Mouse (Mus musculus) kidney, adult 2 months (tissue): ENCODE data around the gene Ubl7. TPM values are rescaled to one million over a fixed set of nuclear protein-coding genes. Genes with fewer than 3 reads are reported as not detected.

Experiments
- DNase-seq: peaks from one replicate; pipeline ENCODE4 v3.0.0; 2021
- H3K27ac ChIP-seq: fragments of 200-500 bp; 2 replicates; pipeline ENCODE4 v1.5.1; 2012; ENCODE audit warnings: low read depth, low read length, control low read depth, inconsistent platforms; ENCODE audit not compliant: insufficient read depth
- H3K27me3 ChIP-seq: fragments of 200-500 bp; replicated peaks from 2 replicates; pipeline ENCODE4 v1.6.1; 2012; ENCODE audit warnings: mild to moderate bottlenecking, moderate library complexity, low read length, inconsistent platforms; ENCODE audit not compliant: control insufficient read depth, insufficient read depth
- H3K36me3 ChIP-seq: fragments of 200-500 bp; 2 replicates; pipeline ENCODE4 v1.6.1; 2012; ENCODE audit warnings: mild to moderate bottlenecking, moderate library complexity, low read length, inconsistent platforms; ENCODE audit not compliant: control insufficient read depth, insufficient read depth
- H3K4me1 ChIP-seq: fragments of 200-500 bp; 2 replicates; pipeline ENCODE4 v1.6.1; 2011; ENCODE audit warnings: low read length; ENCODE audit not compliant: control insufficient read depth, insufficient read depth
- H3K4me3 ChIP-seq: fragments of 200-500 bp; 2 replicates; pipeline ENCODE4 v1.5.1; 2011; ENCODE audit warnings: mild to moderate bottlenecking, low read depth, low read length, control low read depth; ENCODE audit not compliant: insufficient read depth
- CTCF ChIP-seq: fragments of 200-500 bp; conservative IDR thresholded peaks from 2 replicates; pipeline ENCODE4 v1.5.1; 2011; ENCODE audit warnings: low read depth, mild to moderate bottlenecking, control low read depth, low read length, moderate library complexity, mixed read lengths; ENCODE audit not compliant: insufficient read depth, insufficient read length
- POLR2A ChIP-seq: fragments of 200-500 bp; IDR thresholded peaks from one replicate; pipeline ENCODE4 v1.6.1; 2011; ENCODE audit warnings: low read depth, low read length, control low read depth
- WGBS: fragments of 180-500 bp; shearing (Covaris S2); methylation state at CpG from one replicate; pipeline ENCODE4 v1.1.7; 2018; 5-methylcytosine and 5-hydroxymethylcytosine counted together
- polyA plus RNA-seq: library from polyadenylated mRNA; depleted of rRNA; stranded (reverse); fragments of >200 nt; gene quantifications from 2 replicates; pipeline ENCODE4 v1.2.3, GENCODE M21; 2012; rRNA removed

Ubl7 gene
- polyA plus RNA-seq, 1 experiment, result 144 TPM

- H3K36me3 ChIP-seq, result no peaks in the 10 kb centered on the region
- no peak for TF ChIP-seq CTCF
- no peak for TF ChIP-seq POLR2A
- WGBS, result 78% methylated on average over 6 of the region's 6 CpGs
- H3K4me3 ChIP-seq, result no peak overlapping the region
- H3K4me1 ChIP-seq, result no peaks in the 10 kb centered on the region
- H3K27me3 ChIP-seq, result no peaks in the 10 kb centered on the region
- no peak for DNase-seq
- H3K27ac ChIP-seq, result no peak overlapping the region
Measured at GRCm38 (mm10) chr9:57978025-57978424, 67.2 kb downstream of the Ubl7 start.

GRCm38 (mm10) chr9:57978858-57979257 lies 68.1 kb downstream of the Ubl7 start:
- no peaks in the 10 kb centered on the region for H3K36me3 ChIP-seq
- no peaks in the 10 kb centered on the region for H3K27me3 ChIP-seq
- H3K4me1 ChIP-seq, result no peaks in the 10 kb centered on the region
- no peak for DNase-seq
- WGBS, result 51% methylated on average over 3 of the region's 3 CpGs
- H3K4me3 ChIP-seq, result no peak overlapping the region
- H3K27ac ChIP-seq, result no peak overlapping the region
- TF ChIP-seq CTCF, result no peak

Other genes starting within 250 kb of the Ubl7 start
- gene Cyp1a2, start 227.3 kb upstream of the Ubl7 start, polyA plus RNA-seq, result 0.07 TPM in 1 of 2 replicates, not detected in the other
- 0.97 and 1.0 TPM in 2 replicates for gene Cyp1a1, start 223.1 kb upstream of the Ubl7 start, polyA plus RNA-seq
- 7.9 and 8.4 TPM in 2 replicates for gene Edc3, start 202.4 kb upstream of the Ubl7 start, polyA plus RNA-seq
- 71.1 and 81.0 TPM in 2 replicates for gene Clk3, start 145.1 kb upstream of the Ubl7 start, polyA plus RNA-seq
- 4.6 and 5.0 TPM in 2 replicates for gene Arid3b, start 74.2 kb upstream of the Ubl7 start, polyA plus RNA-seq
- 9.4 and 9.6 TPM in 2 replicates for gene Sema7a, start 29.1 kb downstream of the Ubl7 start, polyA plus RNA-seq
- gene Cyp11a1, start 95.4 kb downstream of the Ubl7 start, polyA plus RNA-seq, result 0.16 and 5.1 TPM in 2 replicates
- gene Stra6, start 152.8 kb downstream of the Ubl7 start, polyA plus RNA-seq, result 15.4 and 19.5 TPM in 2 replicates
- gene Ccdc33, start 207.8 kb downstream of the Ubl7 start, polyA plus RNA-seq, result 0.18 TPM in 1 of 2 replicates, not detected in the other